Mouse (Mus musculus): ENCODE results near the gene Riiad1.

GRCm38 (mm10) chr3:94463926-94464578, 16.1 kb downstream of the Riiad1 start:
- no peak for TF ChIP-seq CTCF (IDR thresholded peaks at IDR 0.05; ENCODE audit: low read depth, low read length)
- no peak for TF ChIP-seq POLR2A (IDR thresholded peaks at IDR 0.05; ENCODE audit: borderline replicate concordance, low read depth, low read length)
